Mouse (Mus musculus) testis, postnatal 10 days (tissue): ENCODE results near the gene Atg4b.
A peak's percentile ranks its signal among the peaks of the same experiment; 100 is the strongest.
"Not testable (repeated sequence)": the region's sequence is repeated elsewhere in the genome, so short reads cannot be mapped to it uniquely, and the experiment has no call there.

Experiments
- DNase-seq: peaks from one replicate; pipeline ENCODE4 v3.0.0; 2021; ENCODE audit warnings: low spot score

The Atg4b gene

DNA sequence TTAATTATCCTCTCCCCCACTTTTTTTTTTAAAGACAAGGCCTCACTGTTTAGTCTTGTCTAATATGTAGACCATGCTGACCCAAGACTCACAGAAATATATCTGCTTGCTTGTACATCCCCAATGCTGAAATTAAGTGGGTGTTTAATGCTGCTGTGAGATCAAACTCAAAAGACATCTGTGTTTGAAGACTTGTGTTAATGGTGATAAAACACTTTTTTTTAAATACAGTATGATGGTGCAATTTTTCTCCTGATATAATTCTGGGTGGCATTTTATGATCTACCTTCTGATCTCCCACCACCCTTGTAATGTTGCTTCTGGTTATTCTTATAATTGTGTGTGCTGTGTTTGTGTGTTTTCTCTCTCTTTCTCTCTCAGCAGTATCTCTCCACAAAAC is 4.9 kb downstream of the Atg4b start:
- DNase-seq = no peak

DNA sequence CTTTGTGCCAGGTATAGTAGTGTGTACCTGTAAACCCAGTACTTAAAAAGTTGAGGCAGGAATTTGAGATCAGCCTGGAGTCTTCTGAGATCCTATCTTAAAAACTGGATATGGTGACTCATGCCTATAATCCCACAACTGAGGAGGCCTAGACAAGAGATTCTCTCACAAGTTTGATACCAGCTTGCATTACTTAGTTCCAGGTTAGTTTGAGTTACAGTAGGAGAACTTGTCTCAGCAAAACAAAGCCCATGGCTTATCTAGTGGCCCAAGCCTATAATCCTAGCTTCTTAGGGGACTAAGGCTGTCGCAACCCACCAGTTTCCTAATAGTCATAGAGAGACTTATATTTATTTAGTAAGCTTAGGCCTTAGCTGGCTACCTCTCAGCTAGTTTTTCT is 8.8 kb downstream of the Atg4b start:
- no peak for DNase-seq

DNA sequence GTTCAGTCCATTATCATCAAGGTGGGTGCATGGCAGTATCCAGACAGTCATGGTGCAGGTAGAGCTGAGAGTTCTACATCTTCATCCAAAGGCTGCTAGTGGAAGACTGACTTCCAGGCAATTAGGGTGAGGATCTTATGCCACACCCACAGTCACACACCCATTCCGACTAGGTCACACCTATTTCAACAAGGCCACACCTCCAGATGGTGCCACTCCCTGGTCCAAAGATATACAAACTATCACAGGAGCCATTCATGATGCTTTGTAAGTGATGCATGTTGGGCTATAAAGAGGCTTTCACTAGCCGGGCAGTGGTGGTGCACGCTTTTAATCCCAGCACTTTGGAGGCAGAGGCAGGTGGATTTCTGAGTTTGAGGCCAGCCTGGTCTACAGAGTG is 12.2 kb downstream of the Atg4b start:
- not testable (repeated sequence) for DNase-seq

DNA sequence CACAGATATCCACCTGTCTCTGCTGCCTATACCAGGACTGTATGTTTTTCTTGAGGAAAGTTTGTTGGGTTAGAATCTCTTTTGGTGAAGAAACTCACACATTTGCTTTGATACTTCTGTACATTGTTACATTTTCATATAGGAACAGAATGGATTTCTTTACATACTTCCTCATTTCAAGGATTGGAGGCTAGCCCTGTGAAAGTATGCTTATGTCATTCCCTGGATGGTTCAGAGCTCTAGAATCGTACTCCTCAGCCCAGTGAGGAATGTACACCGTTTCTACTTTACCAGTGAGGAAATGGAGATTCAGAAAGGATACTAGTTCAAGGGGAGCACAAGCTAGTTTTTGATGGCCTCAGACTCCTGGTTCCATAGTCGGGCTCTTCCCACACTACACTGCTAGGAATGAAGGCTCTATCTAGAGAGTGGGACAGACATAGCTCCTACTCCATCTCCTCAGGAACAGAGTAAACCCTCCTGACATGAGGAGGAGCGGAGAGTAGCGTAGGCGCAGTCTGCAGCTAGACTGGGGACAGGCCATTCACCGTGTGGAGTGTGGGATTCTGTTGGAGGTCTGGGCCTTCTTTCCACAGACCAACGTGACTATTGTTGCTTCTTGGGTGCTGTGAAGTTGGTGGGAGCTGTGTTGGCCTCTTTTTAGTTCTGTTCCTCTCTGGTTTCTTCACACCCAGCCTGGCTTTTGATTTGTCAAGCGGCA is 13.7 kb downstream of the Atg4b start:
- DNase-seq = no peak

DNA sequence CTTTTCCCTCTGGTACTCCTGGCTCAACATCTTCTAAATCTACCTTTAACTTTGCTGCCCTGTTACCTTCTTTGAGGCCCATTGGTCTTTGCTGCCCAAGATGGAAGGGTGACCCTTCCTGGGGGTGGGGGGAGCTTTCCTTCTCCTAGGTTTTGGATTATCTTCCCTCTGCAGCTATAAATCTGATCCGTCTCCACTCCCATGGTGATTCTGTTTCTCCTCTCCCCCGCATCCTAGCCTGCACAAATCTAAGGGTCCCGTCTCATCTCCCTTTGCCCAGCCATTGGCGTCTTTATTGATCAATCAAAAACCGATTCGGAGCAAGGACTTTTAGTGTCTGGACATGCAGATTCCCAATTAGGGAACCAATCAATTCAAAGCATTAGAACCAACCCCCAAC is 16.3 kb downstream of the Atg4b start:
- no peak for DNase-seq

DNA sequence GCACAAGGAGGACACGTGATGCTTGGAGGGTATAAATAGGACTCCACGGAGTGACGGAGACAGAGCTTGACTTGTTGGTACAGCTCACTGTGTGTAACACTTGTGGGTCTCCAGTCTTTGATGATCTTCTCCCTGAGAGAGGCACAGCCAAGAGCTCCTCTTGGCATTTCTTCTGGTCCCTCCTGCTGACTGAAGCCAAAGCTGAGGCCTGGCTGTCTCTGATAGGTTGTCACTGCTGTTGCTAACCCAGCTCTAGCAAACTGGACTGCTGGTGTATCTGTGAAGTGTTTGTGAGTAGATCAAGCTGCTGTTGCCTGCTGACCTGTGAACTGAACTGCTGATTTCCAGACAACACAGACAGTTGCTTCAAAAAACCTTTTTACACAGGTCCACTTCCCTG is 18.6 kb downstream of the Atg4b start:
- DNase-seq = no peak

DNA sequence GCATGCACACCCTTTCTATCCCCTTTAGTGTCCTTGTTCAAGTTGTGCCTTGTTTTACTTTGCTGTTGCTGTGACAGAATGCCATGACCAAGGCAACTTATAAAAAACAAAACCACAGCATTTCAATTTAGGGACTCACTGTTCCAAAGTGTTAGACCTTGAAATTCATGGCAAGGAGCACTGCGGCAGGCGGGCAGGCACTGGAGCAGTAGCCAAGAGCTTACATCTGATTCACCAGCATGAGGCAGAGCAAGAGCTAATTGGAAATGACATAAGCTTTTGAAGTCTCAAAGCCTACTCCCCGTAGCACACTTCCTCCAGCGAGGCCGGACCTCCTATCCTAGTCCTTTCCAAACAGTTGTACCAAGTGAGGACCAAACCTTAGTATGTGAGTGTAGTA is 25.4 kb downstream of the Atg4b start:
- DNase-seq = no peak

DNA sequence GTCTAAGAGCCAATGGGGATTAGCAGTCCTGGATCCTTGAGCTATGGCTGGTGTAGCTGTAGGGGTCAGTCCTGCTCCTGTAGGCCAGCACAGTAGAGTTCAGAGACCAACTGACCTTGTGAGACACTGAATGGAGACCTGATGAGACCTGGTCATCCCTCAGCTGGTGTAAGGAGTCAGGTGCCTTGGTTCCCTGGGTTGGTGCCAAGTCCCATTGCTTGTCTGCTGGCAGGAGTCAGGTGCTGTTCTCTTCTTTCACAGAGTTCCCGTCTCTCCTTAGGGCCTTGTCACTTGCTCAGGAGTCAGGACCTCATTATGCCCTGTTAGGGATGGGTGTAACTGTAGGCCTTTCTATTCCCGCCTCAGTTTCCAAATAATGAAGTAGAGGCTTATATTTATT is 35.6 kb downstream of the Atg4b start:
- peak; percentile 55 for DNase-seq

DNA sequence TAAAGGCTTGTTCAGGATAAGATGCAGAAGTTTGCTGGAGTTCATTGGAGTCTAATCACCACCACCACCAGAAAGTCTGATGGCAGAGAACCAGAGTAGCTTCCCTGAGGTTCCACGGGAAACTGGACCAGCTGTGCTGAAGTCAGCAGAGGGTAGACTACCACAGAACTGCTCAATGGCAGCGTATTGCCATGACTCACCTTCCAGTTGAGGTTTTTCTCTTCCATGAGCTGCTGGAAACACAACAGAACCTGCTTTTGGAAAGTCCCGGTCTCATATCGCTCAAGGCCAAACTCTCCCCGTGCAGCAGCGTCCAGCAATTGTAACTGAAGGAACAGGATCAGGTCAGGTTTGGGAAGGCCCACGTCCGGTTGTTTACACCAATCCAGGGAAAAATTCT is 43.2 kb downstream of the Atg4b start:
- no peak for DNase-seq

DNA sequence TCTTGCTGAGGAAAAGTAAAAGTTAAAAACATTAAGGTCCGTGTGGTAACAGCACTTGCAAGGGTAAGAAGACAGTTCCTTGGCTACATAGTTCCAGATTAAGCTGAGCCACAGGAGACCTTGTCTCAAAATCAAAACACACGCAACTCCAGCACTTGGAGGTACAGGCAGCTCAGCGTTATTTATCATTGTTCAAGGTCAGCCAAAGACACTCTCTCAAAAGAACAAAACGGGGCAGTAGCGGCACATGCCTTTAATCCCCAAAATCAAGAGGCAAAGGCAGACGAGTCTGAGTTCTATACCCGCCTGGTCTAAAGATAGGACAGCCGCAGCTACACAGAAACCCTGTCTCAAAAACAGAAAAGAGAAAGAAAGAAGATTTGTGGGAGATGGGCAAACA is 44.6 kb downstream of the Atg4b start:
- DNase-seq = no peak

DNA sequence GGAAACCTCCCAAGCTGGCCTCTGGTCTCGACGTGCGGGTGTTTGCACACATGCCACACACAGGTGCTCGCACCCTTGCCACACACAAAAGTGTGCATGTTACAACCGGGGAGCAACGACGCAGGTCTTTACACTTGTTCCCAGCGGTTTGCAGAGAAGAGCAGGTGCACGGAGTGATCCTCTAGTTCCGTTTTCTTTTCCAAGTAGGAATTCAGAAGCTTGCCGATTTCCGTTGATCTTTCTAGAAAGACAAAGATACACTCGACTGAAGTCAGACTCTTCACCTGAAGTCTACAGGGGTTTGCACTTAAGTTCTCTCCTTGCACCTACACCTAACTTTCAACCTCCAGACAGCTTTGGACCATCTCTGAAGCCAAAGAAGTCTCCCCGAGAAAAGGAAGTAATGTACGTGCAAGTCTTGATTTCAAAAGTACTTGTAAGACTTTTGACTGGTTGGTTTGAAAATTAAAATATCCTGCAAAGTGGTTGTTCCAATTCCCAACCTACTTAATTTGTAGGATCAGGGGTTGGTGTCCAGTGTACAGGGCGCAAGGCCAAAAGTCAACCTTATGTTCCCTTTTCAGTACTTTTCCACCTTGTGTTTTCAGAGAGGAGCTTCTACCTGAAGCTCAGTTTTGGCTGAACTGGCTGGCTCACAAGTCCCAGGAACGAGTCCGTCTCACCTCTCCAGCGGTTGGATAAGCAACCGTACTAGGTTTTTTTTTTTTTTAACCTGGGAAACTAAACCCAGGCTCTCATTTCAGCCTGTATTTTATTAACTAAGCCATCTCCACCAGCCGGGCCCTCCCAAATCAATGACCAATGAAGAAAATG is 49.6 kb downstream of the Atg4b start:
- no peak for DNase-seq

DNA sequence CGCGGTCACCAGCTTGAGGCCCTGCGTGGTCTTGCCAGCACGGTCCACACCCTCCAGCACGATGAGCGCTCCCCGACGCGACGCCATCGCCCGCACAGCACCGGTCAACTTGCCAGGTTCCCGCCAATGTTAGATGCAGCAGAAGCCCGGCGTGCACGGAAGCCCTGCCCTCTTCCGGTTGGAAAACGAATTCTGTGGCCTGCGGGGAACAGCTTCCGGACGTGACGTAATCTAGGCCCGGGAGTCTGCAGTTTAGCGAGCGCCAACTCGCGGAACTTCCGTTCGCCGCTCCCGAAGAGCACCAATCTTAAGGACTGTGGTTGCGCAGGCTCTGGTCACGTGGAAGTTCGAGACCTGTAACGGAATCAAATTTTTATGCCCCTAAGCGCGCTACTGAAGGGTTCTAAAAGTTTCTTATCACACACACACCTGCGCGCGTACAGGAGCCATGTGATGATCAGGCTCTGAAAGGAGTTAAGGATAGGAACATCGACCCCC is 50.5 kb downstream of the Atg4b start, which contains the start of gene Dtymk:
TSS of gene Dtymk (minus strand) at position 194 of the 498 bp plus-strand sequence.
- DNase-seq = peak; percentile 89

DNA sequence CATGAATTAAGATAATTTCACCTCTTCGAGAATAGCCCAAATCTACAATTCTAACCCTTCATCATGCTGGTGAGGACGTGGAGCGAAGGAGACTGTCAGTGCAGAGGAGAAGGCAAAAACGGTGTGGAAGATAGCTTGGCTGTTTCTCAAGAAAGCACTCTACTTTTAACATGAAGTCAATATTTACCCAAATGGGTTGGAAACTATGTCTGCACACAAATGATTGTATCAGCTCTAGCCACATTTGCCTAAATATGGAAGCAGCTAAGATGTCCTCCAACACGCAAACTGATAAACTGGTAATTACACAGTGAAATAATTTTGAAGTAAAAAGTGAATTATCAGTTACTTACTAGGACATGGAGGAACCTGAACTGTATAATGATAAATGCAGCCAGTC is 51.5 kb downstream of the Atg4b start:
- no peak for DNase-seq

DNA sequence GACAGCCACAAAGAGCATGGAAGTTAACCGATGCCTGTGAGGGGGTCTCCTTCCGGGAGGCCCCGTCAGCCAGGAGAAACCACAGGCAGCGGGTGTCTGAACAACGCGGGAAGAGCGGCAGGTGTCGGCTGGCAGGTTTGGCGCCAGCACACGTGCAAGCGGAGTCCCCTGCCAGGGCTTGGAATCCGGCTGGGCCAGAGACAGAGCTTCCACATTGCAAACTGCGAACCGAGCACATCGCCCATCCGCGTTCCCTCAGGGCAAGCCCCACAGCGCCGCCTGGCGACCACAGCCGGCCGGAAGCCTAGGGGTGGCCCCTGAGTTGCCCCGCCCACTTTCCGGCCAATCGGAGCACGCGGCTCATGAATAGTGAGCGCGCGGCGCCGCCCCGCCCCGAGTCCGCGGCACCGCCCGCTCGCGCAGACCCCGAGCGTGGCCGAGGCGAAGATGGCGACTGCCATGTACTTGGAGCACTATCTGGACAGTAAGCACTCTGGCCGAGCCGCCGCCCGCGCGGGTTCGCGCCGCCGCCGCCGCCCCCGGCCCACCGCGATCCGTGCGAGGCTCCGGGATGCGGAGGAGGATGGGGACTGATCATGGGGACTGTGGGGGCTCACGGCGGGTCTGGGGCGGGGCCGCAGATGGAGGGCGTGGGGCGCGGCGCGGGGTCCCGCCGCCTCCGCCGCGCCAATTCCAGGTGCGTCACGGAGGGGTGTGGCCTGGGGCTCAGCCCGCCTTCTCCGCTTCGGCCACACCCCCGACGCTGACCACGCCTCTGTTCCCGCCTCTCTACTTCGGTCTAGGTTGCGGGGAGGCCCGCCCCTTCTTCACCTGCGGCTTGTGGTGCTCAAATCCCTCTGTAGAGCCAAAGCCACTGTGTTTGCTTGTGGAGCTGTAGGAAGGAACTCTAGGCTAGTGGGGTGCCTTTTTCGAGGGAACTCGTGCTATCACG is 52.5 kb downstream of the Atg4b start, which contains the start of gene Ing5:
TSS of gene Ing5 (plus strand) at position 410 of the 952 bp plus-strand sequence.
- peak; percentile 100 for DNase-seq

DNA sequence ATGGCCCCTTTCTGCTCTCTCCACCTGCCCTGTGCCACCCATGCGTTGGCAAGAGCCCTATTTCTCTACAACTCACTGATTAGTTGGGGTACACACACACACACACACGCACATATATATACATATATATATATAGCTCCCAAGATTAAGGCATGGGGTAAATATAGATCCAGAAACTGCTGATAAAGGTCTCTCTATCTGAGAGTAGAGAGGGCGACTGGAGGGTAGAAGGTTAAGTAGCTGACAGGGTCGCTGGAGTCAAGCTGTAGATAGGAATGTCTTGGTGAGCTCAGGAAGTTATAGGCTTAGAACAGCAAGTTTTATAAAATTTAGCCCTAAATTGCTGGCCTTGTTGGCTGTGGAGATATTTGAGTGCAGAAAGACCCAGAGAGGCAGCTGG is 53.5 kb downstream of the Atg4b start:
- no peak for DNase-seq

DNA sequence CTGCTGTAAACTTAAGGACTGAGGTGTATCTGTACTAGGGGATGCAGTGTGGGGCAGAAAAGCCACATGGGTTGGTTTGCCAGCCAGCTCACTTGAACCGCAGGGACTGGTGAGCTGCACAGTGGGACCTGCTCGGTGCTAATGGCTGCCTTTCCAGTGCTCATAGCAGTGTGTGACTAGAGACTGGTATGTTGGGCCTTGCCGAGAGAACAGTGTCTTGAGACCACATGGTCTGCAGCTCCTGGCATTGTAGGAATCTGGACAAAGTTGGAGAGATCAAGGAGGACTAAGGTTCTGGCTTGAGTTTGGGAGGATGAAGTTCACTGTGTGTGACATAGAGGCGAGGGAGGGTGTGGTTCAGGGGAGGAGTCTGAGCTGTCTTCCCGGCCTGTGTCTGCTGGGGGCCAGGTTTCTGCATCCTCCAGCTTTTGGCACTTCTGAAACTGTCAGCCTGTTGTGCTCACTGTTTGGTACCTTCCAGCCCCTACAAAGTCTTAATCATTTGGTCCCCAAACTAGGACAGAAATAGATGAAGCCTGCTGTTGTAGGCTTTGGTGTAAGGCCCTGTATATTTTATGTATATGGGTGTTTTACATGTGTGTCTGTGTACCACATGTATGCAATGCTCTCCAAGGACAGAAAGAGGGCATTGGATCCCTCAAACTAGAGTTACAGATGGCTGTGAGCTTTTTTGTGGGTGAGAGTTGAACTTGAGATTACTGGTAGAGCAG is 54.1 kb downstream of the Atg4b start:
- DNase-seq = no peak

DNA sequence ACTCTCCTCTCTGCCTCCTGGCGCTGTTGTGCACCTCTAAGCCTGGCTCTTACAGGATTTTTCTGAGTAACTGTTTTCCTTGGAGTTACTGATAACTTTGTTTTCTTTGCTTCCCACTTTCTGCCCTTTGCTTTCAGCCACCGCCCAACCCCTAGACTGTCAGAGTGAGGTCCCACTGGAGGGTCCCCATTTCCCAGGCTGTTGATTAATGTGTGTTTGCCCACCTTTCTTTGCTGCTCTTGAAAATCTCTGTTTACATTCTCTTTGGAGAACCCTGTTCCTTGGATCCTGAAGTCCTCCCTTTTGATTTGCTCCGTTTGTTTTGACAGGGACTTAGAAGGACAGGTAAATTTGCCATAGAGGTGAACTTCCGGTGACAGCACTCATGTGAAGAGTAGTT is 57.6 kb downstream of the Atg4b start:
- DNase-seq = no peak

DNA sequence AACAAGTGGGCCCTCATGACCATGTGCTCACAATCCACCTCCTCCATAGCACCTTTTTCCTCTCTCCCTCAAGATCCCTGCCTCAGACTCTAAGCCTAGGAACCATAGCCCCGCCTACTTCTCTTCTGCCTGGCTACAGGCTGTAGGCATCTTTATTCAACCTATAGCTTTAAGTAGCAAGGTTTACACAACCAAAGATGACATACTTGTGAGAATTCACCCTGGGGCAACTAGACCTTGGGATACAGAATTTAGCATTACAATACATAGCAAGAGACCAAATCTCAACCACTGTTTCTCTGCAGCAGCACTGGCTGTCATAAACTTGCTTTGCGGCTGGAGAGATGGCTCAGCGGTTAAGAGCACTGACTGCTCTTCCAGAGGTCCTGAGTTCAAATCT is 58.7 kb downstream of the Atg4b start:
- DNase-seq = no peak

DNA sequence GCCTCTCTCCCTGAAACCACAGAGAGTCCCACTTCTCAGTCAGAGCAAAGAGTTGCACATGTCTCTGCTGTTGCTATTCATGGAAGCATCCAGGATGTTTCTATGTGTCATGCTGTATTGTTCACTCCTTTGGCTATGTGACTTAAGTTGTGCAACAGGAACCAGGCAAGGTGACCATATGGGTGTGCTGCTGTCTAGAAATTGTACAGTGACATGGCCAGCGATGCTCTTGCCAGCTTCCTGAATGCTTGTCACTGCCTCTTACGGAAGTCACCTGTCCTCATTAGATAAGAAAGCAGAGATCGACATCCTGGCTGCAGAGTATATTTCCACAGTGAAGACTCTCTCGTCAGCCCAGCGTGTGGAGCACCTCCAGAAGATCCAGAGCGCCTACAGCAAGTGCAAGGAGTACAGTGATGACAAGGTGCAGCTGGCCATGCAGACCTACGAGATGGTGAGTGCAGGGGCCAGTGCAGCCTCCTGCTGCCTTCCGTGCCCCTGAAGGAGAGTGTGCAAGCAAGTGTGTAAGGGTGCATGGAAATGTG is 60.3 kb downstream of the Atg4b start:
- DNase-seq = no peak

DNA sequence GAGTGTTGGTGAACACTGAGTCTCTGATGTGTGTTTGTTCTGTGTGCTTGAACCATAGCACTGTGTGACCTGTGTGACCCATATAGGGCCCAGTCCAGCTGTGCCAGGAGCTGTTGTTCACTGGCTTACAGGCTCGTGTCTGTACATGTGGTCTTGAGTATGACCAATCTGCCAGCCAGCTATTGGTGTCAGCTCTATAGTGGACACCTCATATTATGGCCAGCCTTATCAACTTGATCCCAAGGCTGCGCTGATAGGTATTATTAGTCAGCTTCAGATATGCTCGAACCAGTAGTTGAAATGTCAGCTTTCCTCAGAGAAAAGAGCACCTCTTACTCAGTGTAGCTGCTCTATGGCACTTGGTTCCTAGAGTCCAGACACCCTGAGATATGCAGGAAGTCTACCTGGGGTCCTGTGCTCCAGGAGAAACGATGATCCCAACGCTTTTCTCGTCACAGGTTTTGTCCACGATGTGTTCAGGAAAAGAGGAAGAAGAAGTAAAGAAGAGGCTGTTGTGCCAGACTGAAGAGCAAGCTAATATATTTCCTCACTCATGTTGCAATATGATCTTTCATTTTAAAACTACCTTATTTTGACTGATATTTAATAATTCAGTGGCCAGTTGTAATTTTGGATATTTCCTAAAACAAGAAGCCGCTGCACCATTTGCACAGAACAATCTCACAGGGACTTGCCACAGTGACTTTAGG is 66.7 kb downstream of the Atg4b start:
- DNase-seq = no peak
